Mouse (Mus musculus): ENCODE results near the gene Trim30a.
"Not testable (repeated sequence)": the region's sequence is repeated elsewhere in the genome, so short reads cannot be mapped to it uniquely, and the experiment has no call there.

Gene Trim30a

GRCm38 (mm10) chr7:104465065-104465744 is at the start of gene Trim30a:
Gene Trim30a, minus strand, starts transcription at chr7:104465193.
- peak; percentile 95 for DNase-seq

GRCm38 (mm10) chr7:104507421-104508065 is 42.5 kb upstream of the Trim30a start, which contains the start of gene Trim30d:
Gene Trim30d, minus strand, starts transcription at chr7:104507849.
- DNase-seq: peak; percentile 89

GRCm38 (mm10) chr7:104501589-104502371 is 36.8 kb upstream of the Trim30a start:
- peak; percentile 86 for DNase-seq

GRCm38 (mm10) chr7:104501186-104501585 is 36.2 kb upstream of the Trim30a start:
- not testable (repeated sequence) for DNase-seq

- peak; percentile 34 for DNase-seq
These were observed 34.5 kb upstream of the Trim30a start for GRCm38 (mm10) chr7:104499464-104499863.

GRCm38 (mm10) chr7:104445961-104446645 is 18.9 kb downstream of the Trim30a start:
- DNase-seq: peak; percentile 97

GRCm38 (mm10) chr7:104404460-104404950 is 60.5 kb downstream of the Trim30a start:
- DNase-seq: no peak

- DNase-seq: peak; percentile 92
These were observed 63.9 kb downstream of the Trim30a start for GRCm38 (mm10) chr7:104401140-104401539.

- DNase-seq: no peak
These were observed 64.3 kb downstream of the Trim30a start, which contains the start of gene Trim30c for GRCm38 (mm10) chr7:104400698-104401097. Gene Trim30c, minus strand, starts transcription at chr7:104400837.

GRCm38 (mm10) chr7:104398492-104398891 is 66.5 kb downstream of the Trim30a start:
- no peak for DNase-seq

- DNase-seq: peak; percentile 97
These were observed 95.1 kb downstream of the Trim30a start, which contains the start of gene Trim30b for GRCm38 (mm10) chr7:104369736-104370414. Gene Trim30b, minus strand, starts transcription at chr7:104369884.

GRCm38 (mm10) chr7:104366339-104366738 is 98.7 kb downstream of the Trim30a start:
- DNase-seq: no peak
